Mouse (Mus musculus) E14TG2a.4 (cell line): ENCODE data around the gene Tesk2.

Experiments
- H3K27me3 ChIP-seq: 2 replicates; pipeline ENCODE4 v1.6.1; 2014; ENCODE audit warnings: low read length, control low read depth; ENCODE audit not compliant: insufficient read depth
- H3K36me3 ChIP-seq: 2 replicates; pipeline ENCODE4 v1.6.1; 2014; ENCODE audit warnings: low read length, control low read depth; ENCODE audit not compliant: insufficient read depth
- H3K4me1 ChIP-seq: replicated peaks from 2 replicates; pipeline ENCODE4 v1.6.1; 2014; ENCODE audit warnings: low read depth, low read length, control low read depth
- H3K4me3 ChIP-seq: replicated peaks from 2 replicates; pipeline ENCODE4 v1.5.1; 2014; ENCODE audit warnings: mild to moderate bottlenecking, low read length
- H3K9me3 ChIP-seq: 2 replicates; pipeline ENCODE4 v1.6.1; 2014; ENCODE audit warnings: low read length, control low read depth
- CTCF ChIP-seq: conservative IDR thresholded peaks from 2 replicates; pipeline ENCODE4 v1.5.1; 2014; ENCODE audit warnings: low read length
- NANOG ChIP-seq: IDR thresholded peaks from 2 replicates; pipeline ENCODE4 v1.6.1; 2014; ENCODE audit warnings: borderline replicate concordance, low read length, mixed read lengths
- POU5F1 ChIP-seq: IDR thresholded peaks from 2 replicates; pipeline ENCODE4 v1.6.1; 2014; ENCODE audit warnings: low read length, borderline replicate concordance

Tesk2 gene

GRCm38 (mm10) chr4:116817486-116817885 is 96.7 kb downstream of the Tesk2 start:
- Histone ChIP-seq H3K4me3 (no peak overlapping the region), H3K27me3 (peaks cover 5% of the 10 kb centered on the region), H3K4me1 (peaks cover 57% of the 10 kb centered on the region), H3K36me3 (peaks cover 76% of the 10 kb centered on the region), H3K9me3 (no peaks in the 10 kb centered on the region)
- no peak for TF ChIP-seq POU5F1
- TF ChIP-seq CTCF = no peak
- no peak for TF ChIP-seq NANOG

GRCm38 (mm10) chr4:116819968-116820901 is 99.5 kb downstream of the Tesk2 start:
- Histone ChIP-seq H3K9me3 (no peaks in the 10 kb centered on the region), H3K27me3 (peaks cover 5% of the 10 kb centered on the region), H3K4me1 (peaks cover 70% of the 10 kb centered on the region), H3K36me3 (peaks cover 49% of the 10 kb centered on the region), H3K4me3 (peak overlapping the region; percentile 85)
- no peak for TF ChIP-seq POU5F1
- TF ChIP-seq NANOG = no peak
- TF ChIP-seq CTCF = no peak

GRCm38 (mm10) chr4:116820902-116821693 is 100.3 kb downstream of the Tesk2 start:
- peaks cover 5% of the 10 kb centered on the region for H3K27me3 ChIP-seq
- peaks cover 41% of the 10 kb centered on the region for H3K36me3 ChIP-seq
- no peaks in the 10 kb centered on the region for H3K9me3 ChIP-seq
- H3K4me1 ChIP-seq = peaks cover 77% of the 10 kb centered on the region
- TF ChIP-seq POU5F1 = no peak
- no peak for TF ChIP-seq NANOG
- no peak for TF ChIP-seq CTCF
- H3K4me3 ChIP-seq = peak overlapping the region; percentile 85

- H3K4me1 ChIP-seq = peaks cover 73% of the 10 kb centered on the region
- H3K9me3 ChIP-seq = no peaks in the 10 kb centered on the region
- TF ChIP-seq POU5F1 (no peak), NANOG (no peak), CTCF (no peak)
- H3K36me3 ChIP-seq = peaks cover 35% of the 10 kb centered on the region
- H3K27me3 ChIP-seq = peaks cover 5% of the 10 kb centered on the region
- H3K4me3 ChIP-seq = peak within 1 kb of the TSS; percentile 85
These were observed 100.9 kb downstream of the Tesk2 start, which contains the start of gene Hpdl for GRCm38 (mm10) chr4:116821694-116822016. TSS of gene Hpdl (minus strand) at chr4:116821707.

- no peak for TF ChIP-seq CTCF
- TF ChIP-seq NANOG = no peak
- no peak for TF ChIP-seq POU5F1
- Histone ChIP-seq H3K4me1 (peaks cover 56% of the 10 kb centered on the region), H3K36me3 (peaks cover 6% of the 10 kb centered on the region), H3K4me3 (peak overlapping the region; percentile 79), H3K9me3 (no peaks in the 10 kb centered on the region), H3K27me3 (peaks cover 5% of the 10 kb centered on the region)
These were observed 103.8 kb downstream of the Tesk2 start for GRCm38 (mm10) chr4:116824541-116825004.

- no peak for TF ChIP-seq NANOG
- peak; percentile 73 for TF ChIP-seq CTCF
- H3K27me3 ChIP-seq = no peaks in the 10 kb centered on the region
- peaks cover 47% of the 10 kb centered on the region for H3K4me1 ChIP-seq
- H3K4me3 ChIP-seq = no peak overlapping the region
- no peaks in the 10 kb centered on the region for H3K36me3 ChIP-seq
- H3K9me3 ChIP-seq = no peaks in the 10 kb centered on the region
These were observed 107.1 kb downstream of the Tesk2 start for GRCm38 (mm10) chr4:116827819-116828218.

GRCm38 (mm10) chr4:116829364-116830069 is 108.8 kb downstream of the Tesk2 start:
- H3K4me1 ChIP-seq = peaks cover 32% of the 10 kb centered on the region
- no peak for TF ChIP-seq CTCF
- no peak for TF ChIP-seq NANOG
- no peak for TF ChIP-seq POU5F1
- no peaks in the 10 kb centered on the region for H3K9me3 ChIP-seq

GRCm38 (mm10) chr4:116830070-116830368 is 109.3 kb downstream of the Tesk2 start:
- Histone ChIP-seq H3K36me3 (no peaks in the 10 kb centered on the region), H3K9me3 (no peaks in the 10 kb centered on the region), H3K27me3 (no peaks in the 10 kb centered on the region), H3K4me1 (peaks cover 31% of the 10 kb centered on the region), H3K4me3 (no peak overlapping the region)
- TF ChIP-seq NANOG (no peak), CTCF (no peak), POU5F1 (no peak)

More at GRCm38 (mm10) chr4:116829364-116830069, 108.8 kb downstream of the Tesk2 start:
- Histone ChIP-seq H3K27me3 (no peaks in the 10 kb centered on the region), H3K4me3 (no peak overlapping the region), H3K36me3 (no peaks in the 10 kb centered on the region)
